Mouse (Mus musculus): ENCODE results near the gene Plxna4.

Gene Plxna4

DNA sequence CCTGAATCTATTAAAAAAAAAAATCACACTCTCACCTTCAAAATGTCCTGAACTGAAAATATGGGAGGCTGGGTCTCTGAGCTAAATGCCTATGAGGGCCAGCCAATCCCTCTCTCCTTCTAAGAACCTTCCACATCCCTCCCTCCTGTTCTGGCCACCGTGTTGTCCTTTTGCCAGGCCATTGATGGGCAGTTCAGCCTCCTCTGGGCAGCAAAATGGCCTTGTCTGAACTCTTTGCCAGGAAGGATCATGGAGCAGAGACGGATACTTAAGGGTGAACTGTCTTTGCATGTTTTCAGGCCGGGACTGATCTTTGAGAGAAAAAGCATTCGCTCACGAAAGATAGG is 408.0 kb downstream of the Plxna4 start:
- DNase-seq (ENCODE audit: extremely low read depth, low read depth): no peak

DNA sequence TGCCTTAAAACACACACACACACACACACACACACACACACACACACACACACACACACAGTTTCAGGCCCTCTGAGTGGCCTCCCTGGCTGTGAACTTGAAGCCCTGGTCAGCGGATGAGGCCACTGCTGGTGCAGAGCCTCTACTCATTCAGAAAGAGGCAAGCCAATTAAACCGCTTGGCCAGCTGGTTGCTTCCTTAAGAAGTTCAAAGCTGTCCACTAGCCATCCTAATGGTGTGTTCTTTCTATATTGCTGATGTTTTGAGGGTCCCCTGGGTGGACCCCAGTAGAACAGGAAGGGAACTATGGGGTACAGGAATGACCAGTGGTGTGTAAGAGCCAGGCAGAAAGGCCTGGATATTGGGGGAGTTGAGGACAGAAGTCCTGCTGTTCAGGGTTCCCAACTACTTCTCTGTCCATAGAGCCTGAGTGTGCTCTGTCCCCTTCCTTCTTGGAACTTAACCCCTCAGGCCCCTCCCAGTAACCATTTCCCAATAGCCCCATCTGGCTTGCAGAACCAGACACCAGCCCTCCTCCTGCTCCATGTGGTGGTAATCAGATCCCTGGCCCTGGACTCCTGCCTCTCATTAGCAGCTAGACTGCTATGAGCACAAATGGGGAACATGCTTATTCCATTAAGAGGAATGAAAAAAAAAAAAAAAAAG is 408.5 kb downstream of the Plxna4 start:
- no peak for DNase-seq (ENCODE audit: extremely low read depth, low read depth)

DNA sequence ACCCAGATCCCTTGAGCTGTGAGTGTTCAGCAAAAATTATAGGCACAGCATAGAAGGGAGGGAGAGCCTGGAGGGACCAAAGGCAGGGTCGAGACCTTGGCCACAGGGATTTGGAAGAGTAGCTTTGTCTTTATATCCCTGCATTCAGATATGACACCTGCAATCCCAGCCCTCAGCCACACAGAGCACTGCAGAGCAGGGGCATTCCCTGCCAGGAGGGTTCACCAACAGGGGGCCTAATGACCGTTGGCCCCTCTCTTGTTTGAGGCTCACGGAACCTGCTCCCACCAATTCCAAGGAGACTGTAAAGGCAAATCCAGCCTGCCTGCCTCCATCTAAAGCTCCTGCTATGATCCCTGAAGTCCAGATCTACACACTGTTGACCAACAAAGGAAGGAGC is 410.1 kb downstream of the Plxna4 start:
- no peak for DNase-seq (ENCODE audit: extremely low read depth, low read depth)

DNA sequence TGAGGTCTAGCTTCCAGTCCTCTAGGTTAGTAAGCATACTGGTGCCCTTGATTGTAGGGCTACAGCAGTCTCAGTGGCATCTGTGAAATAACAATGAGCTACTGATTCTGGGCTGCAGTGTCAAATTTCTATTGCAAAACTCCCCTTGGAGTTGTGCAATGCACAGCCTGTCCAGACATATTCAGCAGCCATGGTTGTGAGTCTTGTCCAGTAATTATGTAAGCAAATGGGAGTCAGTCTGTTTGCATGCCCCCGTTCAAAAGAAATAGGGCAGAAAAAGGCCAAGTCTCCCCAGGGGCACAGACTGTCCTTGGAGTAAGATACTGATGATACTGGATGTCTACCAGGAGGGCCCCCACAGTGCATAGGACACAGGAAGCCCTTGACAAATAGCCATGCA is 420.3 kb downstream of the Plxna4 start:
- DNase-seq (ENCODE audit: extremely low read depth, low read depth): no peak

DNA sequence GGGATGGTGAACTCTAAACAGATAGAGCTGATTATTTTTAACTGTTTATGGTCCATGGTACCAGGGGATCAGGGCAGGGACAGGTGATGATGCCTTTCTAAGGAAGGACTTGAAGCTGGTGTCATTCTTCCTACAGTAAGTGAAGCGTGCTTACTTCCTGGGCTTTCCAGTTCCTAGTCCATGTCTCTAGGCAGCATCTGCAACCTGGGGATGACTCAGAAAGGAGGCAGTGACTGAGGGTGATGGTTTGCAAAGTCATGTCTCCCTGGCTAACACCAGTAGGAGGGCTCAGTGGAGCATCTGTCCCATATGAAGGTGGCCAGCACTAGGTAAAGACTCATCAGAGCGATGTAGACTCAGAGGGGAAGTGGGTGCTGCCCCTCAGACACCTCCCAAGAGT is 427.6 kb downstream of the Plxna4 start:
- DNase-seq (ENCODE audit: extremely low read depth, low read depth): no peak

DNA sequence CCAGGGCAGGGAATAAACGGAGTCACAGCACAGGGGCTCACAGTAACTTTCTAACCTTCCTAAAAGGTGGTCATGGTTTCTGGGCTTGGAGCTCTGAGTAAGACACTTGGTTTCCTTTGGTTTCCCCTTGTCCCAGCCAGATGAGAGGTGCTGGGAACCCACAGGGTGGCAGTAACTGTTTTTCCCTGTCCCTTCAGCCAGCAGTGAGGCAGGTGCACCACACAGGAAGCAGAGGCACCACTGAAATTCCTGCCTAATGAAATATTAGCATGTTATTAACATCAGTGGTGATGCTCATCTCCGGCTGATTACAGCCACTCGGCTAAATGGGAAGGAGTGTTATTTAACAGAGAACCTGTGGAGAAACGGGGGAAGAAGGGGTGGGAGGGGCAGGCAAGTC is 428.1 kb downstream of the Plxna4 start:
- DNase-seq (ENCODE audit: extremely low read depth, low read depth): no peak

DNA sequence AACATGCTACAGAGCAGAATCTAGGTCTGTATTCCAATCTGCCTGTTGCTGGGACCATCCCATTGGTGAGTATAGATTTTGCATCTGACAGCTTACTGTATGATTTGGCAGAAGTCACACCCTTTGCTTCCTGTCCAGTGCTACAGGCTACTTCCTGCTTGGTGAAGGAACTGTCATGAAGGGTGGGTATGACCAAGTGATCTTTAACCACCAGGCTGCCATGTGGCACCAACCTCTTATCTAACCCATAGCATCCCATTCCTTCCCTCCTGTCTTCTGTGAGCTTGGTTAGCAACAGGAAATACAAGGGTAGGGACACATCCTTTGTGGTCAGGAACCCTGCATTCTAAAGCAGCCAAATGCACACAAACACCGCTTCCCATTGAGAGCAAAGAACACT is 429.6 kb downstream of the Plxna4 start:
- DNase-seq (ENCODE audit: extremely low read depth, low read depth): no peak

DNA sequence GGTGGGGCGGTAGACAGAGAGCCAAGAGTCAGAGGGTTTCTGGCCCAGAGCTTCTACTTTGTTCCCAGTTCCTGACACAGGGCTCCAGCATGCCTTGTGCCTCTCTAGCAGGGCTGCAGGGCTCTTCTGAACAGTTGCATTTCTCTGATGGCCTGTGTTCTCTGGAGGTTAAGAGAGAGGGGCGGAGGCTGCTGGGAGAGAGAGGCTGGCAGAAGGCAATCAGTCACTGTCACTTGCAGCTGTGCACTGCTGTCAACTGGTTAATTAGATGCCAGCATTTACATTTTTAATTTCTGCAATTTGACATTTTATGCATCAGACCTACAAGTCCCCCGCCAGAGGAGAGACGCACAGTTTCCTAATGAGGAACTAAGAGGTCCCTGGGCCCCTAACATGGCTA is 434.8 kb downstream of the Plxna4 start:
- DNase-seq (ENCODE audit: extremely low read depth, low read depth): no peak

DNA sequence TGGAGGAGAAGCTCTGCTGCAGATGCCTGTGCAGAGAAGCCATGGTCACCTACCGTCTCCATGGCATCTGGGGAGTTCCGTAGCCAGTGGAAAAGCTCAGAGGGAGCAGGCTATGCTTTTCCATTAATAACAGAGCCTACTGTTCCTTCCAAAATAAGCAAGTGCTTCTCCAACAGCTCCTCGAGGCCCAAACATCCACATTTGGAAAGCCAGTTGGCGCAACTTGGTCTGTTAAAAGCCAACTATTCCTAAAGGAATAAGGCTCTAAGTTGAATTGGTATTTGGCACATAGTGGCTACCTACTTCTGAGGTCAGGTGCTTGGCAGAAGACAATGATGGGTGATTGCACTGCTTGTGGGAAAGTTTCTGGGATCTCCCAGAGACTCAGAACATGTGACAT is 437.2 kb downstream of the Plxna4 start:
- DNase-seq (ENCODE audit: extremely low read depth, low read depth): no peak

DNA sequence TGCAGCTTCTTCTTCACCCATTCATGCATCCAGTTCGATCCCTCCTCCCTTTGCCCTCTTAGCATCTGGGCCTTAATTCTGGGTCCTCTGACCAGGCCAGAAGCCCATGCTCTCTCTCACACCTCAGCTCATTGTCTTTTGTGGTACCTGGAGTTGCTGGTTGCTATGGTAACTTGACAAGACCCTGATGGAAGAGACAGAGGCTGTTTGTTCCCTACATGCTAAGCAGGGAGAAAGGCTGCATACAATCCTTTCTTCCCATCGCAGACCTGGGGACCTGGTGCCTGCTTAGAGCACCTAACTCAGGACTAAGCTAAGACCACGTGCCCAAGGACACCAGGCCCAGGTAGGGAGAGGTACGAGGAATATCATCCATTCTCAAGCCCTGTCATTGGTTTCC is 443.2 kb downstream of the Plxna4 start:
- no peak for DNase-seq (ENCODE audit: extremely low read depth, low read depth)

DNA sequence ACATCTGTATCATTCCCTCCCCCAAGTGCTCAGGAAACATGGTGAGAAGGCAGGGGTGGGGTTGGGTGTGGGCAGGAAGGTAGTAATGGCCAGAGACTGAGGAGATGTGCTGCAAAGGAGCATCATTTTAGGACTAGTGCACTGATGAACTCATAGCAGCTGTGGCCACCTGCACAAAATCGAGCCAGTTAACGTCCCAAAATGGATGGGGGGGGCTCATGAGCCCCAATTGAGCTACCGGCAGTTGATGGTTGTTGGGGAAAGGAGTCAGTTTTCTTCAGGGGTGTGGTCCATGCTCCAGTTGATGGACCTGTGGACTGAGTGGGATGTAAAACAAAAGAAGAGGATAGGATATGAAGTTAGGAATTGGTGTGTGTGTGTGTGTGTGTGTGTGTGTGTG is 448.5 kb downstream of the Plxna4 start:
- DNase-seq (ENCODE audit: extremely low read depth, low read depth): no peak

DNA sequence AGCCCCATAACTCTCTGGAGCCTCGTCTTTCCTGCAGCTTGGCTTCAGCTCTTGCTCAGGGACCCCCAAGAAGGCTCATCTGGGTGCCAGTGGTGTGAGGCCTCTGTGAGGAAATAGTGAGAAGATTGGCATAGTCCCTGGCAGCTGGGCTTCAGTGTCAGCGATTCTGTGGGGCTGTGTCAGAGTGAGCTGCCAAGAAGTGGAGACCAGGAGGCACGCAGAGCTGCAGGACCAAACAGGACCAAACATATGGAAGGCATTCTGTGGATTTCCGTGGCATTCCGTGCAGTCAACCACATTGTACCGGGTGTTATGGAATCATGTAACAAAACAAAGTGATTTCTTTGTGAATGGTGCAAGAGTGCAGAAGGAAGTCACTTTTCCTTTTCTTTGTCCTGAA is 461.1 kb downstream of the Plxna4 start:
- no peak for DNase-seq (ENCODE audit: extremely low read depth, low read depth)

DNA sequence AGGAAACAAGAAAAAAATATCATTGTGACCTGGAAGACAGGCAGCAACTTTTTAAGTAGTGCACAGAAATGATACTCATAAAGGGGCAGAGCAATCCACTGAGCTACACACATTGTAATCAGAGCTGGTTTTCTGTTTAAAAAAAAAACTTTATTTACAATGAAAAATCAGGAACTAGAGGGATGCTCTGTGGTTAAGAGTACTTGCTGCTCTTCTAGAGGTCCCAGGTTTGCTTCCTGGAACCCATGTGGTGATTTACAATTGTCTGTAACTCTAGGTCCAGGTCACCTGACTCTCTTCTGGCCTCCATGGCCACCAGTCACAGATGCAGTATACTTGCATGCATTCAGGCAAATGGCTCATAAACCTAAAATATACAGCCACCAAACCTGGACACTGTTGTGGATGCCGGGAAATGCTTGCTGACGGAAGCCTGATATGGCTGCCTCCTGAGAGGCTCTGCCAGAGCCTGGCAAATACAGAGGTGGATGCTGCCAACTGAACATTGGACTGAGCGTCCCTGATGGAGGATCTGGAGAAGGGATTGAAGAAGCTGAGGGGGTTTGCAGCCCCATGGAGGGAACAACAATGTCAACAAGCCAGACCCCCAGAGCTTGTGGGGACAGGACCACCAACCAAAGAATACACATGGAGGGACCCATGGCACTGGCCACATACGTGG is 465.3 kb downstream of the Plxna4 start:
- DNase-seq (ENCODE audit: extremely low read depth, low read depth): no peak

DNA sequence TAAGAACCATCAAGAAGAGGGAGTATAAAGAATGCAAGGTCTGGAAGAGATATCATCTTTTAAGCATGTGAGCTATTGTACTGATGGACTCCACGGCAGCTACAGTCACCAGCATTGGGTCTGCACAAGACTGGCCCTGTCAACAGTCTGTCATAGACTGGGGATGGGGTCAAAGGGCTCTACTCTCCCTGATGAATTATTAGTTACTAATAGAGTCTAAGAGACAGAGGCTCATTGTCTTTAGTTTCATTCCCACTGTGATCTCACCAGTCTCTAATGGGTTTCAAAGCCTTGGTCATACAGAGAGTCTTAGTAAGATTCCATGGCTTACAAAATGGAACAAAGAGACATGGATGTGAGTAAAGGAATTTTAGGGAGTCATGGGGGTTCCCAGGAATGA is 467.1 kb downstream of the Plxna4 start:
- no peak for DNase-seq (ENCODE audit: extremely low read depth, low read depth)

DNA sequence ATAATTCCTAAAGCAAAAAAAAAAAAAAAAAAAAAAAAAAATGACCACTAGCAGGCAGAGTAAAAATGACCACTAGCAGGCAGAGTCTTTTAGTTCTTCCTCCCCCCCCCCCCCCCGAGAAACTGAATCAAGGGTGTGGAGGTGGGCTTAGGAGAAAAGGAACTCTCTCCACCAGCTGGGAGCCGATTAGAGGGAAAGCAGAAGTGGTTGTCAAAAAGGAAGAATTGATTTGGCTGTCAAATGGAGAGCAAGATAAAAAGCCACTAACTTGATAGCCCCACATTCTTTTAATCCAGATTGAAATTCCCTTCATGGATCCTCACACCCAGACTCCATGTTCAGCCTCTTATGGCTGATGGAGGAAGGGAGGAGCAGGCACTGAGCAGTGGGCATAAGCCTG is 478.8 kb downstream of the Plxna4 start:
- no peak for DNase-seq (ENCODE audit: extremely low read depth, low read depth)

DNA sequence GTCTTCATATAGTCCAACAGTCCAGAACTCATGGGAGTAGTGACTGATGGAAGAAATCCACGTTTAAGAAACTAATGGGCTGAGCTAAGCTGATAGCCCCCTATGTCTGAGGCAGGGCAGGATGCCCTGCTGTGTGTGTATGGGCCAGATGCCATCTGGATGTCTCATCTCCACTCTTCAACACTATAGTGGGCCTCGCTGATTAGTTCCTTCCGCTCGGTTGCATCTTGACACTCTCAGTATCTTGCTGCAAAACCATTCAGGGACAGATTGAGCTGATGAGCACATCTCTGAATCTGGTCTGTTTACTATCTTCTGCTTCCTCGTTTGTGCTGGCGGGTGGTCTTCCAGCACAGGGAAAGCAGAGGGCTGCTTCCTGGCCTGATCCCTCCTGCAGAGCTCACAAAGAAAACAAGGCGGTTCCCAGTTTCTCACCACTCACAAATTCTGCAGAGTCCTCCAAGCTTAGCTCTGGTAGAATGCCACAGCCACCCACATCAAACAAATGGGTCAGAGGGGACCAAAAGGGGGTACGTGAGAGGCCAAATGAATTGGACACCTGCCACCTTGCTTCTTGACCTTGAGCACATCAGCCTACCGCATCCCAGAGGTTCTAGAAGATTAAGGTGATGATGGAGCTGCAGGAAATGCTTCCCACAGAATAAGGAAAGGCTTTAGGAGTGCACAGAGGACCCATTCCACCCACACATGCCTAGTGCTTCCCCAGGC is 482.3 kb downstream of the Plxna4 start:
- no peak for DNase-seq (ENCODE audit: extremely low read depth, low read depth)
